Mouse (Mus musculus) embryonic facial prominence, embryonic 13.5 days (tissue): Measurements from ENCODE around the gene Rft1. TPM values are rescaled to one million over a fixed set of nuclear protein-coding genes. Genes with fewer than 3 reads are reported as not detected.
A peak's percentile ranks its signal among the peaks of the same experiment; 100 is the strongest.

Source experiments
- ATAC-seq: fragments of 200-750 bp; cut with Nextera tagmentation; 2 replicates; pipeline ENCODE4 v1.8.0; 2017; ENCODE audit warnings: low read depth; ENCODE audit not compliant: insufficient number of reproducible peaks, insufficient read depth, low FRiP score, low TSS enrichment
- H3K27ac ChIP-seq: fragments of 300-500 bp; sonication (generic); 2 replicates; pipeline ENCODE4 v1.5.1; 2015; ENCODE audit warnings: moderate library complexity, mild to moderate bottlenecking, inconsistent platforms
- H3K27me3 ChIP-seq: fragments of 300-500 bp; sonication (generic); 2 replicates; pipeline ENCODE4 v1.6.1; 2015; ENCODE audit warnings: mild to moderate bottlenecking, inconsistent platforms
- H3K36me3 ChIP-seq: fragments of 300-500 bp; sonication (generic); 2 replicates; pipeline ENCODE4 v1.6.1; 2015; ENCODE audit warnings: mild to moderate bottlenecking, inconsistent platforms
- H3K4me1 ChIP-seq: fragments of 300-500 bp; sonication (generic); 2 replicates; pipeline ENCODE4 v1.6.1; 2015; ENCODE audit warnings: inconsistent platforms
- H3K4me2 ChIP-seq: fragments of 300-500 bp; sonication (generic); 2 replicates; pipeline ENCODE4 v1.6.1; 2015; ENCODE audit warnings: moderate library complexity, mild to moderate bottlenecking, inconsistent platforms
- H3K4me3 ChIP-seq: fragments of 300-500 bp; sonication (generic); 2 replicates; pipeline ENCODE4 v1.5.1; 2015; ENCODE audit warnings: mild to moderate bottlenecking, inconsistent platforms
- H3K9ac ChIP-seq: fragments of 300-500 bp; sonication (generic); 2 replicates; pipeline ENCODE4 v1.6.1; 2015; ENCODE audit warnings: mild to moderate bottlenecking, inconsistent platforms
- H3K9me3 ChIP-seq: fragments of 300-500 bp; sonication (generic); 2 replicates; pipeline ENCODE4 v1.6.1; 2016; ENCODE audit warnings: inconsistent platforms
- WGBS: fragments of 180-500 bp; shearing (Covaris S2); methylation state at CpG from one replicate; pipeline ENCODE4 v1.1.7; 2015; ENCODE audit warnings: mixed read lengths; 5-methylcytosine and 5-hydroxymethylcytosine counted together
- polyA plus RNA-seq: library from polyadenylated mRNA; unstranded; fragments of >200 nt; fragmentation: Nextera tagmentation; extraction: Ambion mirVana; gene quantifications from 2 replicates; pipeline ENCODE4 v1.2.1, GENCODE M21; 2015

Rft1 gene
- polyA plus RNA-seq, 1 experiment from 2014 or later = 21.5 TPM

GRCm38 (mm10) chr14:30631834-30632233, 22.3 kb upstream of the Rft1 start:
- Histone ChIP-seq H3K9me3 (no peaks in the 10 kb centered on the region), H3K4me2 (no peak overlapping the region), H3K27me3 (no peaks in the 10 kb centered on the region), H3K27ac (peak overlapping the region; percentile 60; the same call in 1 of the 2 replicates), H3K4me1 (peaks cover 13% of the 10 kb centered on the region), H3K36me3 (no peaks in the 10 kb centered on the region), H3K4me3 (no peak overlapping the region), H3K9ac (no peak overlapping the region)
- no peak for ATAC-seq
- WGBS = 47% methylated on average over 2 of the region's 2 CpGs

GRCm38 (mm10) chr14:30633708-30634107, 20.5 kb upstream of the Rft1 start:
- H3K4me2 ChIP-seq = no peak overlapping the region
- H3K27ac ChIP-seq = no peak overlapping the region
- peaks cover 21% of the 10 kb centered on the region for H3K4me1 ChIP-seq
- no peaks in the 10 kb centered on the region for H3K9me3 ChIP-seq
- ATAC-seq = no peak
- 72% methylated on average over 7 of the region's 7 CpGs for WGBS
- H3K4me3 ChIP-seq = no peak overlapping the region
- no peak overlapping the region for H3K9ac ChIP-seq
- no peaks in the 10 kb centered on the region for H3K36me3 ChIP-seq
- H3K27me3 ChIP-seq = no peaks in the 10 kb centered on the region

GRCm38 (mm10) chr14:30634418-30634817, 19.7 kb upstream of the Rft1 start:
- no peak for ATAC-seq
- Histone ChIP-seq H3K4me1 (peaks cover 21% of the 10 kb centered on the region), H3K4me2 (no peak overlapping the region), H3K9ac (no peak overlapping the region), H3K36me3 (no peaks in the 10 kb centered on the region), H3K27ac (no peak overlapping the region), H3K27me3 (no peaks in the 10 kb centered on the region), H3K4me3 (no peak overlapping the region), H3K9me3 (no peaks in the 10 kb centered on the region)
- 75% methylated on average over 1 of the region's 1 CpGs for WGBS

GRCm38 (mm10) chr14:30635219-30635910, 18.8 kb upstream of the Rft1 start:
- WGBS = 74% methylated on average over 13 of the region's 13 CpGs
- H3K4me3 ChIP-seq = no peak overlapping the region
- ATAC-seq = no peak

GRCm38 (mm10) chr14:30636499-30636898, 17.7 kb upstream of the Rft1 start:
- Histone ChIP-seq H3K27me3 (no peaks in the 10 kb centered on the region), H3K4me1 (peaks cover 19% of the 10 kb centered on the region), H3K36me3 (no peaks in the 10 kb centered on the region), H3K27ac (peak overlapping the region; percentile 5; the same call in 1 of the 2 replicates), H3K9me3 (no peaks in the 10 kb centered on the region), H3K4me2 (no peak overlapping the region), H3K9ac (no peak overlapping the region), H3K4me3 (no peak overlapping the region)
- WGBS = 53% methylated on average over 9 of the region's 9 CpGs
- ATAC-seq = no peak

More at GRCm38 (mm10) chr14:30635219-30635910, 18.8 kb upstream of the Rft1 start:
- H3K4me2 ChIP-seq = no peak overlapping the region
- H3K9ac ChIP-seq = no peak overlapping the region
- H3K27ac ChIP-seq = no peak overlapping the region
- peaks cover 21% of the 10 kb centered on the region for H3K4me1 ChIP-seq
- H3K36me3 ChIP-seq = no peaks in the 10 kb centered on the region
- H3K9me3 ChIP-seq = no peaks in the 10 kb centered on the region
- H3K27me3 ChIP-seq = no peaks in the 10 kb centered on the region

GRCm38 (mm10) chr14:30637087-30637486, 17.1 kb upstream of the Rft1 start:
- Histone ChIP-seq H3K36me3 (no peaks in the 10 kb centered on the region), H3K27me3 (no peaks in the 10 kb centered on the region), H3K27ac (peak overlapping the region; percentile 5; the same call in 1 of the 2 replicates), H3K4me2 (no peak overlapping the region), H3K9me3 (no peaks in the 10 kb centered on the region), H3K4me1 (peaks cover 15% of the 10 kb centered on the region), H3K4me3 (no peak overlapping the region), H3K9ac (no peak overlapping the region)
- peak; percentile 65; the same call in 1 of the 2 replicates for ATAC-seq
- 34% methylated on average over 2 of the region's 2 CpGs for WGBS

- no peaks in the 10 kb centered on the region for H3K36me3 ChIP-seq
- peaks cover 15% of the 10 kb centered on the region for H3K4me1 ChIP-seq
- WGBS = 87% methylated on average over 4 of the region's 4 CpGs
- no peaks in the 10 kb centered on the region for H3K27me3 ChIP-seq
- no peaks in the 10 kb centered on the region for H3K9me3 ChIP-seq
- no peak overlapping the region for H3K4me3 ChIP-seq
- ATAC-seq = 0 out of 2 replicates have a peak, but pooled peaks have one; percentile 21
- H3K4me2 ChIP-seq = no peak overlapping the region
- no peak overlapping the region for H3K27ac ChIP-seq
- H3K9ac ChIP-seq = no peak overlapping the region
Measured at GRCm38 (mm10) chr14:30638009-30638408, 16.2 kb upstream of the Rft1 start.

- H3K4me3 ChIP-seq = no peak overlapping the region
- no peaks in the 10 kb centered on the region for H3K36me3 ChIP-seq
- H3K4me2 ChIP-seq = no peak overlapping the region
- H3K9ac ChIP-seq = no peak overlapping the region
- H3K27me3 ChIP-seq = no peaks in the 10 kb centered on the region
- no peak overlapping the region for H3K27ac ChIP-seq
- H3K9me3 ChIP-seq = no peaks in the 10 kb centered on the region
- ATAC-seq = no peak
- H3K4me1 ChIP-seq = peaks cover 15% of the 10 kb centered on the region
- WGBS = 81% methylated on average over 4 of the region's 4 CpGs
Measured at GRCm38 (mm10) chr14:30638686-30639085, 15.5 kb upstream of the Rft1 start.

- H3K27ac ChIP-seq = no peak overlapping the region
- no peak for ATAC-seq
- no peak overlapping the region for H3K4me2 ChIP-seq
- H3K9ac ChIP-seq = no peak overlapping the region
- H3K36me3 ChIP-seq = no peaks in the 10 kb centered on the region
- 71% methylated on average over 2 of the region's 2 CpGs for WGBS
- H3K4me3 ChIP-seq = no peak overlapping the region
- H3K9me3 ChIP-seq = no peaks in the 10 kb centered on the region
- no peaks in the 10 kb centered on the region for H3K27me3 ChIP-seq
- peaks cover 10% of the 10 kb centered on the region for H3K4me1 ChIP-seq
Measured at GRCm38 (mm10) chr14:30641748-30642147, 12.4 kb upstream of the Rft1 start.

- Histone ChIP-seq H3K9me3 (no peaks in the 10 kb centered on the region), H3K36me3 (no peaks in the 10 kb centered on the region), H3K4me3 (no peak overlapping the region), H3K4me1 (no peaks in the 10 kb centered on the region), H3K4me2 (no peak overlapping the region), H3K9ac (no peak overlapping the region), H3K27ac (no peak overlapping the region), H3K27me3 (no peaks in the 10 kb centered on the region)
- WGBS = 88% methylated on average over 2 of the region's 2 CpGs
- no peak for ATAC-seq
Measured at GRCm38 (mm10) chr14:30644026-30644425, 10.1 kb upstream of the Rft1 start.

GRCm38 (mm10) chr14:30645066-30645465, 9.1 kb upstream of the Rft1 start:
- WGBS = 57% methylated on average over 8 of the region's 8 CpGs
- Histone ChIP-seq H3K27ac (no peak overlapping the region), H3K9me3 (no peaks in the 10 kb centered on the region), H3K4me1 (no peaks in the 10 kb centered on the region), H3K27me3 (no peaks in the 10 kb centered on the region), H3K4me2 (no peak overlapping the region), H3K4me3 (no peak overlapping the region), H3K36me3 (no peaks in the 10 kb centered on the region), H3K9ac (no peak overlapping the region)
- ATAC-seq = no peak

- Histone ChIP-seq H3K36me3 (no peaks in the 10 kb centered on the region), H3K27ac (no peak overlapping the region), H3K4me2 (no peak overlapping the region), H3K4me3 (no peak overlapping the region), H3K4me1 (no peaks in the 10 kb centered on the region), H3K9me3 (no peaks in the 10 kb centered on the region), H3K9ac (no peak overlapping the region), H3K27me3 (no peaks in the 10 kb centered on the region)
- no peak for ATAC-seq
- WGBS = 65% methylated on average over 1 of the region's 1 CpGs
Measured at GRCm38 (mm10) chr14:30646486-30646885, 7.7 kb upstream of the Rft1 start.
